Mouse (Mus musculus) central nervous system, embryonic 14 days (tissue): Measurements from ENCODE around the gene Gm13124. TPM values are rescaled to one million over a fixed set of nuclear protein-coding genes. Genes with fewer than 3 reads are reported as not detected.

ENCODE experiments used
- polyA plus RNA-seq: library from polyadenylated mRNA; depleted of rRNA; stranded (reverse); fragments of >200 nt; gene quantifications from 2 replicates; pipeline ENCODE4 v1.2.3, GENCODE M21; 2012; rRNA removed

Gm13124 gene
- not detected in 2 replicates for polyA plus RNA-seq

GRCm38 (mm10) chr4:144565034-144565433 lies at the start of gene Gm13124:
Gm13124 (minus strand) TSS chr4:144565134.

GRCm38 (mm10) chr4:144613407-144613806 lies 48.5 kb upstream of the Gm13124 start, which contains the start of gene Aadacl4:
Aadacl4 (plus strand) TSS chr4:144613707.

GRCm38 (mm10) chr4:144519522-144519921 lies 45.4 kb downstream of the Gm13124 start, which contains the start of gene 9430007A20Rik:
9430007A20Rik (plus strand) TSS chr4:144519822.

Other genes starting within 250 kb of the Gm13124 start
- gene Gm13128, start 234.9 kb downstream of the Gm13124 start, polyA plus RNA-seq = not detected in 2 replicates
- gene Gm13119, start 207.2 kb downstream of the Gm13124 start, polyA plus RNA-seq = not detected in 2 replicates
- gene Pramef20, start 187.2 kb downstream of the Gm13124 start, polyA plus RNA-seq = not detected in 2 replicates
- gene Pramef12, start 156.7 kb downstream of the Gm13124 start, polyA plus RNA-seq = 0.19 TPM in 1 of 2 replicates, not detected in the other
- gene 1700012P22Rik, start 126.4 kb downstream of the Gm13124 start, polyA plus RNA-seq = 0.08 and 0.09 TPM in 2 replicates
- not detected in 2 replicates for gene Gm9944, start 111.8 kb downstream of the Gm13124 start, polyA plus RNA-seq
- gene Aadacl3, start 101.4 kb downstream of the Gm13124 start, polyA plus RNA-seq = not detected in 2 replicates
- gene 9430007A20Rik, start 45.3 kb downstream of the Gm13124 start, polyA plus RNA-seq = not detected in 2 replicates
- not detected in 2 replicates for gene Aadacl4, start 48.6 kb upstream of the Gm13124 start, polyA plus RNA-seq
- not detected in 2 replicates for gene Gm436, start 121.2 kb upstream of the Gm13124 start, polyA plus RNA-seq
- not detected in 2 replicates for gene Gm13178, start 156.3 kb upstream of the Gm13124 start, polyA plus RNA-seq
- not detected in 2 replicates for gene Gm438, start 221.4 kb upstream of the Gm13124 start, polyA plus RNA-seq